Mouse (Mus musculus) myocyte (in vitro differentiated cells): Measurements from ENCODE around the gene Eif2ak1. TPM values are rescaled to one million over a fixed set of nuclear protein-coding genes. Genes with fewer than 3 reads are reported as not detected.

Experiments used
- H3K27me3 ChIP-seq: one replicate; pipeline ENCODE4 v1.6.1; 2011; ENCODE audit not compliant: control insufficient read depth, insufficient read depth, insufficient read length
- H3K36me3 ChIP-seq: one replicate; pipeline ENCODE4 v1.6.1; 2011; ENCODE audit not compliant: control insufficient read depth, insufficient read depth
- H3K4me2 ChIP-seq: one replicate; pipeline ENCODE4 v1.6.1; 2011; ENCODE audit warnings: low read depth, control low read depth
- H3K4me3 ChIP-seq: one replicate; pipeline ENCODE4 v1.5.1; 2011; ENCODE audit warnings: mild to moderate bottlenecking, control low read depth, moderate library complexity
- H3K79me2 ChIP-seq: one replicate; pipeline ENCODE4 v1.6.1; 2011; ENCODE audit not compliant: control insufficient read depth, insufficient read depth
- H3ac ChIP-seq: one replicate; pipeline ENCODE4 v1.6.1; 2011; ENCODE audit not compliant: control insufficient read depth, insufficient read length
- CEBPB ChIP-seq: IDR thresholded peaks from 2 replicates; pipeline ENCODE4 v1.6.1; 2011; ENCODE audit warnings: mild to moderate bottlenecking, moderate library complexity; ENCODE audit not compliant: poor library complexity, insufficient read depth, severe bottlenecking
- E2F4 ChIP-seq: IDR thresholded peaks from one replicate; pipeline ENCODE4 v1.6.1; 2011; ENCODE audit warnings: mild to moderate bottlenecking, control low read depth, moderate library complexity; ENCODE audit not compliant: insufficient read depth
- MAX ChIP-seq: IDR thresholded peaks from one replicate; pipeline ENCODE4 v1.6.1; 2011; ENCODE audit warnings: low read depth, mild to moderate bottlenecking, control low read depth
- MYOD1 ChIP-seq, 3 experiments: IDR thresholded peaks; one replicate each; pipeline ENCODE4 v1.6.1; 2011; ENCODE audit warnings: control low read depth in 2 of 3, low read depth in 2 of 3, mild to moderate bottlenecking in 2 of 3, moderate library complexity in 1 of 3; ENCODE audit not compliant: insufficient read length in 2 of 3, control insufficient read depth in 1 of 3
- MYOG ChIP-seq, 3 experiments: IDR thresholded peaks; one replicate each; pipeline ENCODE4 v1.6.1; 2011; ENCODE audit warnings: control low read depth in 2 of 3, low read depth in 2 of 3, mild to moderate bottlenecking in 2 of 3; ENCODE audit not compliant: insufficient read length in 2 of 3, control insufficient read depth in 1 of 3, insufficient read depth in 1 of 3
- POLR2A ChIP-seq: IDR thresholded peaks from one replicate; pipeline ENCODE4 v1.6.1; 2011; ENCODE audit warnings: low read depth, mild to moderate bottlenecking, control low read depth, moderate library complexity; ENCODE audit not compliant: insufficient read length
- POLR2AphosphoS2 ChIP-seq: IDR thresholded peaks from one replicate; pipeline ENCODE4 v1.6.1; 2011; ENCODE audit warnings: low read depth, control low read depth; ENCODE audit not compliant: insufficient read length
- REST ChIP-seq: IDR thresholded peaks from one replicate; pipeline ENCODE4 v1.6.1; 2011; ENCODE audit warnings: mild to moderate bottlenecking, control low read depth, moderate library complexity; ENCODE audit not compliant: insufficient read depth, insufficient read length
- SRF ChIP-seq: IDR thresholded peaks from one replicate; pipeline ENCODE4 v1.6.1; 2011; ENCODE audit warnings: low read depth; ENCODE audit not compliant: control insufficient read depth, insufficient read length
- TCF12 ChIP-seq: IDR thresholded peaks from one replicate; pipeline ENCODE4 v1.6.1; 2011; ENCODE audit warnings: mild to moderate bottlenecking, control low read depth; ENCODE audit not compliant: poor library complexity, insufficient read depth, severe bottlenecking
- TCF3 ChIP-seq: IDR thresholded peaks from one replicate; pipeline ENCODE4 v1.6.1; 2011; ENCODE audit warnings: low read depth, control low read depth; ENCODE audit not compliant: insufficient read length
- USF1 ChIP-seq: IDR thresholded peaks from one replicate; pipeline ENCODE4 v1.6.1; 2011; ENCODE audit warnings: low read depth, mild to moderate bottlenecking, control low read depth, moderate library complexity
- polyA plus RNA-seq: library from polyadenylated mRNA; unstranded; fragments of >200 nt; fragmentation: generic; extraction: Trizol; gene quantifications from one replicate; pipeline ENCODE4 v1.2.1, GENCODE M21; 2012; ENCODE audit warnings: missing spikeins

Eif2ak1 gene
- polyA plus RNA-seq, 1 experiment, result 17.0 TPM

DNA sequence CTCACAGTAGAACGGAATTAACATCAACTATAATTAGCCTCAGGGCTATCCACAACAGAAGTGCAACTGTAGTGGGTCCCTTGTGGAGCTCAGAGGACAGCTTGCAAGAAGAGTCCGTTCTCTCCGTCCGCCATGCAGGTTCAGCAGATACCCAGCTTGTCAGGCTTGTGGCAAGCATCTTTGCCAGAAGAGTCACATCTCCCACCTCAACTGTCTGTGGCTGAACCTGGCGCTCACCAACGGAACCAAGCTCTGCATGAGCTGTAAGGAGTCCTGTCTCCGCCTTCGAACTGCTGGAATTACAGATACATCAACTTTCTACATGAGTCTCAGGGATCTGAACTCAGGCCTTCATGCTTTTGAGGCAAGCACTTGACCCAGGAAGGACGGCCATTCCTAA is 118.6 kb downstream of the Eif2ak1 start:
- no peak overlapping the region for H3K4me3 ChIP-seq
- no peak overlapping the region for H3K4me2 ChIP-seq
- no peaks in the 10 kb centered on the region for H3K79me2 ChIP-seq
- H3ac ChIP-seq, result no peak overlapping the region
- H3K36me3 ChIP-seq, result no peaks in the 10 kb centered on the region
- TF ChIP-seq USF1 (no peak), TCF3 (no peak), CEBPB (no peak), POLR2A (no peak), E2F4 (no peak)
- H3K27me3 ChIP-seq, result no peaks in the 10 kb centered on the region

DNA sequence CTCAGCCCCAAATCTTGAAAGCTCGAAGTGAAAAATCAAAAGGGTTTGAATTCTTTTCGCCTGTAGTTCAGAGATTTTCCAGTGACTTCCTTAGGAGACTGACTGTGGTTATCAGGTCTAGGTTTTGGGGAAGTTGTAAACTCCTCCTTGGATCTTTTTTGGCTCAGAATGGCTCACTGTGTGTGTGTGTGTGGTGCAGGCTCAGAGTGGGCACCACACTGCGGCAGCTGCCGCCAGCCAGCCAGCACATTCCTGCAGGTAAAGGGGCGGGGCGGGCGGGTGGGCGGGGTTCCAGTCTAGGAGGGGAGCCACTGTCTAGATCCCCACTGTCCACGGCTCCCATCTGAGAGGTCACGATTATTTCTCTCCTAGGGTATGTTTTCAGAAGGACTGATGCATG is 124.0 kb downstream of the Eif2ak1 start:
- H3ac ChIP-seq, result no peak overlapping the region
- no peaks in the 10 kb centered on the region for H3K79me2 ChIP-seq
- TF ChIP-seq POLR2AphosphoS2, result no peak
- no peak for TF ChIP-seq MYOD1 (IDR thresholded peaks at IDR 0.05; ENCODE audit: control insufficient read depth in 1 of 3, insufficient read length in 2 of 3, low read depth in 2 of 3)
- no peak for TF ChIP-seq SRF
- TF ChIP-seq CEBPB, result no peak
- no peak for TF ChIP-seq TCF12
- no peak for TF ChIP-seq E2F4
- no peak for TF ChIP-seq MYOG (IDR thresholded peaks at IDR 0.05; ENCODE audit: control insufficient read depth in 1 of 3, insufficient read depth in 1 of 3, insufficient read length in 2 of 3, low read depth in 2 of 3)
- no peak for TF ChIP-seq TCF3
- no peak for TF ChIP-seq MAX
- no peak overlapping the region for H3K4me2 ChIP-seq
- H3K27me3 ChIP-seq, result peaks cover 10% of the 10 kb centered on the region
- H3K4me3 ChIP-seq, result no peak overlapping the region
- H3K36me3 ChIP-seq, result no peaks in the 10 kb centered on the region

DNA sequence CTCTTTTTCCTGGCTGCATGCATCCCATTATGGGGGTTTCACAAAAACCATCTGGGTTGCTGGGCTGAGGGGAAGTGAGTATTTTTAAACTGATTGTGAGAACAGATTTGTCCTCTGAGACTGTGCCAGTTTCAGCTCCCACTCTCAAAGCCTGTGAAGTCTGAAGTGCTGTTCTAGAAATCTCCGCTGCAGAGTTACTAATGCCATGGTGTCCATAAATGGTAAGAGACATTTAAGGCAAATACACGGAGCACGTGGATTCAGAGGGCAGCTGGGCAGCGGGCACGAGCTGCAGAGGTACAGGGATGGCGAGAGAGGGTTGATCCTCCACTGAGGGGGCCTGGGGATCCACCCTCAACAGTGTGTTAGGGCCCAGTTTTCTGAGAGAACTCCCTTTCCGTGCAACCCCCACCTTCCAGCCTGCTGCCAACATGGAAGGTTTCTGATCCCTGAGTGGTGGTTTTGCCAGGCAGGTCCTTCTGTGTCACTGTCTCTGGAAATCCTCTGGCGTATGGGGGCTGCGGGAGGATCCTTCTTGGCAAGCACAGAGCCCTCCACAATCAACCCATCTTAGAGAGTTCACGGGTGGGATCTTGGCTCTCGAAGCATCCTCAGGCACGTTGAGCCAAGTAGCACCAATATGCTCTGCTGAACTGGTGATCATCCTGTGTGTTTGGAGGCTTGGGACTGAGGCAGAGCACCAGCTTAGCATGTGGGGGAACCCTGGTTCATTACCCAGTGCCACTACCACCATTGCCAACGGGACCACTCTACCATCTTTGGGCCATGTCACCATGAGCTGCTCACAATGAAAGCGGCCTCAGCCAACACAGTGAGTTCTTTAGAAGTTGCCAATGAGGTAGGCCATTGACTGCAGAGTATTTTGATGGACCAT is 125.9 kb downstream of the Eif2ak1 start:
- H3K4me2 ChIP-seq, result no peak overlapping the region

DNA sequence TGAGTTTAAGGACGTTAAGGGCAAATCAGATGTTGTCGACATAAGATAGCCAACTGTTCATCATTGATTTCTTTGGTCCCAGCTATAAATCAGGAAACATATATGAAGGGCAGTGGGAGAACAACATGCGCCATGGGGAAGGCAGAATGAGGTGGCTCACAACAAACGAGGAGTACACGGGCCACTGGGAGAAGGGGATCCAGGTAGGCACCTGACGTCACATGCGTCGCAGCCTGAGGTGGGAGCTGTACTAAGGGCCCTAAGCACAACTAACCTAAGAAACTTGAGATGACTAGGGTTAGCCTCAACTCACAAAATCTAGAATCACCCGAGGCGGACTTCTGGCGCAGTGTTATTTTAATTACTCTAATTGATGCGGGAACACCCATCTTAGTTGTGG is 130.8 kb downstream of the Eif2ak1 start:
- Histone ChIP-seq H3ac (no peak overlapping the region), H3K4me2 (no peak overlapping the region), H3K79me2 (no peaks in the 10 kb centered on the region), H3K4me3 (no peak overlapping the region), H3K27me3 (peaks cover 22% of the 10 kb centered on the region), H3K36me3 (no peaks in the 10 kb centered on the region)
- no peak for TF ChIP-seq MYOG (IDR thresholded peaks at IDR 0.05; ENCODE audit: control insufficient read depth in 1 of 3, insufficient read depth in 1 of 3, insufficient read length in 2 of 3, low read depth in 2 of 3)
- TF ChIP-seq POLR2A, result no peak
- TF ChIP-seq MYOD1 (IDR thresholded peaks at IDR 0.05; ENCODE audit: control insufficient read depth in 1 of 3, insufficient read length in 2 of 3, low read depth in 2 of 3), result no peak
- no peak for TF ChIP-seq CEBPB
- no peak for TF ChIP-seq MAX
- no peak for TF ChIP-seq E2F4
- TF ChIP-seq REST, result no peak
- TF ChIP-seq SRF, result no peak
- TF ChIP-seq TCF3, result no peak
- TF ChIP-seq USF1, result no peak
- no peak for TF ChIP-seq POLR2AphosphoS2
- TF ChIP-seq TCF12, result no peak

More for the DNA sequence above, 125.9 kb downstream of the Eif2ak1 start:
- no peak overlapping the region for H3K4me3 ChIP-seq
- no peak overlapping the region for H3ac ChIP-seq
- peaks cover 15% of the 10 kb centered on the region for H3K27me3 ChIP-seq
- H3K79me2 ChIP-seq, result no peaks in the 10 kb centered on the region
- no peaks in the 10 kb centered on the region for H3K36me3 ChIP-seq
- TF ChIP-seq CEBPB, result no peak
- no peak for TF ChIP-seq MYOG (IDR thresholded peaks at IDR 0.05; ENCODE audit: control insufficient read depth in 1 of 3, insufficient read depth in 1 of 3, insufficient read length in 2 of 3, low read depth in 2 of 3)
- TF ChIP-seq MAX, result no peak
- no peak for TF ChIP-seq MYOD1 (IDR thresholded peaks at IDR 0.05; ENCODE audit: control insufficient read depth in 1 of 3, insufficient read length in 2 of 3, low read depth in 2 of 3)
- no peak for TF ChIP-seq POLR2A
- no peak for TF ChIP-seq USF1
- no peak for TF ChIP-seq E2F4
- TF ChIP-seq POLR2AphosphoS2, result no peak
- TF ChIP-seq TCF12, result no peak
- TF ChIP-seq REST, result no peak
- TF ChIP-seq SRF, result no peak

DNA sequence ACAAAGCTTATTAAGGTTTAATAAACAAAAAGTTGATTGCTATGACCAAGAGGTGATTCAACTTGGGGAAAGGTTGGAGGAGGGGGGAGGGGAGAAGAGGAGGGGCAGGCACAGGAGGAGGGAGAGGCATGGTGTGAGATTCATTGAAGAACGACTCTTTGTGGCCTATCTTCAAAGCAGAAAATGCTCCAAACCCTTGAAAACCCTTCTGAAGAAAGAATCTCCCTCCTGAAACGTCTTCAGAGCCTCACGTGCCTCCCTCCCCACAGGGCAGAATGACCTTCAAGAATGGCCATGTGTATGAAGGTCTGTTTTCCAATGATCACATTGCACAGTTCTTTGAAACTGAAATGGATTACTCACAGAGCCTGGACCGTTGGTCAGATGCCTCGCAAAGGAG is 132.4 kb downstream of the Eif2ak1 start:
- no peaks in the 10 kb centered on the region for H3K36me3 ChIP-seq
- TF ChIP-seq TCF3, result no peak
- no peak for TF ChIP-seq POLR2A
- no peak for TF ChIP-seq POLR2AphosphoS2
- no peak for TF ChIP-seq MYOD1 (IDR thresholded peaks at IDR 0.05; ENCODE audit: control insufficient read depth in 1 of 3, insufficient read length in 2 of 3, low read depth in 2 of 3)
- TF ChIP-seq SRF, result no peak
- no peak for TF ChIP-seq CEBPB
- no peak for TF ChIP-seq USF1
- no peak for TF ChIP-seq MYOG (IDR thresholded peaks at IDR 0.05; ENCODE audit: control insufficient read depth in 1 of 3, insufficient read depth in 1 of 3, insufficient read length in 2 of 3, low read depth in 2 of 3)
- TF ChIP-seq MAX, result no peak
- TF ChIP-seq E2F4, result no peak
- no peak for TF ChIP-seq TCF12
- no peak for TF ChIP-seq REST
- H3ac ChIP-seq, result no peak overlapping the region
- H3K4me3 ChIP-seq, result no peak overlapping the region
- peaks cover 22% of the 10 kb centered on the region for H3K27me3 ChIP-seq
- H3K79me2 ChIP-seq, result no peaks in the 10 kb centered on the region
- H3K4me2 ChIP-seq, result no peak overlapping the region
